Mouse (Mus musculus) midbrain, embryonic 10.5 days (tissue): Measurements from ENCODE around the gene Chn2. TPM values are rescaled to one million over a fixed set of nuclear protein-coding genes. Genes with fewer than 3 reads are reported as not detected.

Source experiments
- DNase-seq: peaks from one replicate; pipeline ENCODE4 v3.0.0-alpha.2; 2017; ENCODE audit warnings: low spot score
- H3K27ac ChIP-seq: fragments of 300-500 bp; sonication (generic); replicated peaks from 2 replicates; pipeline ENCODE4 v1.5.1; 2016; ENCODE audit warnings: mild to moderate bottlenecking
- H3K27me3 ChIP-seq: fragments of 300-500 bp; sonication (generic); 2 replicates; pipeline ENCODE4 v1.6.1; 2016; ENCODE audit warnings: low read depth, mild to moderate bottlenecking; ENCODE audit not compliant: poor library complexity, severe bottlenecking
- H3K36me3 ChIP-seq: fragments of 300-500 bp; sonication (generic); 2 replicates; pipeline ENCODE4 v1.6.1; 2016; ENCODE audit warnings: mild to moderate bottlenecking, moderate library complexity
- H3K4me1 ChIP-seq: fragments of 300-500 bp; sonication (generic); 2 replicates; pipeline ENCODE4 v1.6.1; 2016
- H3K4me3 ChIP-seq: fragments of 300-500 bp; sonication (generic); 2 replicates; pipeline ENCODE4 v1.5.1; 2016; ENCODE audit warnings: mild to moderate bottlenecking, moderate library complexity
- H3K9me3 ChIP-seq: fragments of 300-500 bp; sonication (generic); replicated peaks from 2 replicates; pipeline ENCODE4 v1.6.1; 2016; ENCODE audit warnings: mild to moderate bottlenecking
- WGBS: fragments of 180-500 bp; shearing (Covaris S2); methylation state at CpG from one replicate; pipeline ENCODE4 v1.1.7; 2016; 5-methylcytosine and 5-hydroxymethylcytosine counted together
- polyA plus RNA-seq: library from polyadenylated mRNA; unstranded; fragments of >200 nt; fragmentation: Nextera tagmentation; extraction: Ambion mirVana; gene quantifications from 2 replicates; pipeline ENCODE4 v1.2.1, GENCODE M21; 2016

Chn2 gene
- polyA plus RNA-seq, 1 experiment from 2014 or later: 17.3 TPM

GRCm38 (mm10) chr6:54129570-54129969 is 90.2 kb downstream of the Chn2 start:
- no peak for DNase-seq
- Histone ChIP-seq H3K9me3 (no peaks in the 10 kb centered on the region), H3K27ac (no peak overlapping the region), H3K4me1 (peaks cover 7% of the 10 kb centered on the region; the same call in 1 of the 2 replicates), H3K4me3 (no peak overlapping the region), H3K27me3 (no peaks in the 10 kb centered on the region), H3K36me3 (no peaks in the 10 kb centered on the region)
- WGBS: 77% methylated on average over 2 of the region's 2 CpGs

DNA sequence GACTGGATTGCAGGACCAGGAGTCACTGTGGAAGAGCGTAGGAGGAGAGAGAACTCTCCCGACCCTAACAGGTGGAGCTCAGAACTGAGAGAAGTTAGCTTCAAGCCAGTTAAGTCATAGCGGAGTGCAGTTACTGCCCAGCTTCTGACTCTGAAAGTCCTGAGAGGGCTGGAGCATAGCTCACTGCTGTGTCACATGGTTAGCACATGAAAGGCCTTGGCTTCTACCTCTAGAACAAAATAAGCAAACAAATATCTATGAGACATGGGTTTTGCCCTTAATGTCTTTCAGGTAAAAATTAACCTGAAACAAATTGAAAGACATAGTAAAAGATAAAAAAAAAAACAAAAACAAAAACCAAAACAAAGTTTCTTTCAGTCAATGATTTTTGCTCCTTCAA is 91.5 kb downstream of the Chn2 start:
- no peaks in the 10 kb centered on the region for H3K36me3 ChIP-seq
- H3K27ac ChIP-seq: no peak overlapping the region
- no peaks in the 10 kb centered on the region for H3K9me3 ChIP-seq
- peaks cover 7% of the 10 kb centered on the region; the same call in 1 of the 2 replicates for H3K4me1 ChIP-seq
- no peak for DNase-seq
- H3K27me3 ChIP-seq: no peaks in the 10 kb centered on the region
- WGBS: 83% methylated on average over 3 of the region's 3 CpGs
- no peak overlapping the region for H3K4me3 ChIP-seq

GRCm38 (mm10) chr6:54132576-54132975 is 93.2 kb downstream of the Chn2 start:
- no peaks in the 10 kb centered on the region for H3K9me3 ChIP-seq
- H3K4me3 ChIP-seq: no peak overlapping the region
- H3K27ac ChIP-seq: no peak overlapping the region
- WGBS: 93% methylated on average over 1 of the region's 1 CpGs
- no peaks in the 10 kb centered on the region for H3K36me3 ChIP-seq
- peaks cover 5% of the 10 kb centered on the region; the same call in 1 of the 2 replicates for H3K4me1 ChIP-seq
- H3K27me3 ChIP-seq: no peaks in the 10 kb centered on the region
- no peak for DNase-seq

DNA sequence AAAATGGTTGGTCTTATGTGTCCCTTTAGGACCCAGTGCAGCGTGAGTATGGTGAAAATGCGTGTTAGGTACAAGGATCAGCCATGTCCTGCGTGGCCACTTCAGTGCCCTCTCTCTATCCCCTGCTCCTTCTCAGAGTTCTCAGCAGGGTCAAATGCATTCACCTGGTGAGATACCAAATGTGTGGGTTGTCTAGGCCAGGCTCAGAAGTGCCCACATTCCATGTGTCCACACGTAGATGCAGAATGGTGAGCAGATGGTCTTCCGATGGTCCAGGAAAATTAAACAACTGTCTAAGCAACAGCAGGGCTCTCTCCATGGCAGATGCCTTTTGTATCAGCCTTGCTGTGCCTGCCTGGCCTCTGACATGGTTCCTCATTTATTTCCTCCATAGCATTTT is 93.9 kb downstream of the Chn2 start:
- no peak overlapping the region for H3K4me3 ChIP-seq
- no peaks in the 10 kb centered on the region for H3K27me3 ChIP-seq
- peaks cover 5% of the 10 kb centered on the region; the same call in 1 of the 2 replicates for H3K4me1 ChIP-seq
- no peaks in the 10 kb centered on the region for H3K9me3 ChIP-seq
- 89% methylated on average over 5 of the region's 5 CpGs for WGBS
- DNase-seq: no peak
- no peaks in the 10 kb centered on the region for H3K36me3 ChIP-seq
- no peak overlapping the region for H3K27ac ChIP-seq

GRCm38 (mm10) chr6:54138157-54138556 is 98.8 kb downstream of the Chn2 start:
- Histone ChIP-seq H3K4me1 (peaks cover 11% of the 10 kb centered on the region), H3K4me3 (no peak overlapping the region), H3K27ac (no peak overlapping the region), H3K36me3 (no peaks in the 10 kb centered on the region), H3K9me3 (no peaks in the 10 kb centered on the region), H3K27me3 (no peaks in the 10 kb centered on the region)
- 89% methylated on average over 9 of the region's 9 CpGs for WGBS
- DNase-seq: no peak

DNA sequence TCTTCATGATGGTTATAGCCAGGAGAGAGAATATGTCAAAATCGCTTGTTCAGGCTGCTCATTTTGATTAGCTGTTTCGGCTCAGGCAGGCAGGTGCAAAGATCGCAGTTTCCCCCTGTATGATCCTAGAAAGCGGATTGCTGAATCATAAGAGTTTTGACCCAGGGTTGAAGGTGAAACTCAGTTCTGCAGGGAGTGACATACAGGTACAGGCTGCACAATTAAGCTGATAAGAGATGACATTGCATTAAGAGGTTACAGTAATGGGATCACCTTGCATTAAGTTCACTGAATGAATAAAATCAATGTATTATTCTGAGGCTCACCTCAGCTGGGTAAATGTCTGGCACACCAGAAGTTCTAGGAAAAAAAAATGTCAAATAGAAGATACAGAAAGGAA is 101.1 kb downstream of the Chn2 start:
- no peaks in the 10 kb centered on the region for H3K27me3 ChIP-seq
- no peak for DNase-seq
- WGBS: 95% methylated on average over 4 of the region's 4 CpGs
- H3K36me3 ChIP-seq: no peaks in the 10 kb centered on the region
- H3K4me1 ChIP-seq: peaks cover 6% of the 10 kb centered on the region
- H3K4me3 ChIP-seq: no peak overlapping the region
- H3K9me3 ChIP-seq: no peaks in the 10 kb centered on the region
- H3K27ac ChIP-seq: no peak overlapping the region

DNA sequence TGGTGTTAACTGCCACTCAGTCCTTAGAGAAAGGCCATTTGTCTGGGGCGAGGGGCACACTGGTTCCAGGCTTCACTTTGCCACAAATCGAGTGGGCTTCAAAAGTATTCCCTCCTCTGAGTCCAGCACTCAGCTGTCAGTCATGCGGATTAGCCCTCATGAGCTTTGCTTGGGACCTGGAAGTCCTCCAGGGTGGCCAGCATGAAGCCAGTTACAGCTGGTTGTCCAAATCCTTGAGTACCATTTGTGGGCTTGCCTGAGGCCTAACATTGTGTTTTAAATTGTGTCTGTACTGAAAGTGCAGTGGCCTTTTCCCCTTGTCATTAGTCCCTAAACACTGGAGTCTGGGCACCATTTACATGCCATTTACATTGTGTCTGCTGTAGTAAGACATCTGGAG is 101.8 kb downstream of the Chn2 start:
- DNase-seq: no peak
- Histone ChIP-seq H3K4me3 (no peak overlapping the region), H3K27me3 (no peaks in the 10 kb centered on the region), H3K36me3 (no peaks in the 10 kb centered on the region), H3K27ac (no peak overlapping the region), H3K4me1 (peaks cover 6% of the 10 kb centered on the region), H3K9me3 (no peaks in the 10 kb centered on the region)
- WGBS: 76% methylated on average over 3 of the region's 3 CpGs

DNA sequence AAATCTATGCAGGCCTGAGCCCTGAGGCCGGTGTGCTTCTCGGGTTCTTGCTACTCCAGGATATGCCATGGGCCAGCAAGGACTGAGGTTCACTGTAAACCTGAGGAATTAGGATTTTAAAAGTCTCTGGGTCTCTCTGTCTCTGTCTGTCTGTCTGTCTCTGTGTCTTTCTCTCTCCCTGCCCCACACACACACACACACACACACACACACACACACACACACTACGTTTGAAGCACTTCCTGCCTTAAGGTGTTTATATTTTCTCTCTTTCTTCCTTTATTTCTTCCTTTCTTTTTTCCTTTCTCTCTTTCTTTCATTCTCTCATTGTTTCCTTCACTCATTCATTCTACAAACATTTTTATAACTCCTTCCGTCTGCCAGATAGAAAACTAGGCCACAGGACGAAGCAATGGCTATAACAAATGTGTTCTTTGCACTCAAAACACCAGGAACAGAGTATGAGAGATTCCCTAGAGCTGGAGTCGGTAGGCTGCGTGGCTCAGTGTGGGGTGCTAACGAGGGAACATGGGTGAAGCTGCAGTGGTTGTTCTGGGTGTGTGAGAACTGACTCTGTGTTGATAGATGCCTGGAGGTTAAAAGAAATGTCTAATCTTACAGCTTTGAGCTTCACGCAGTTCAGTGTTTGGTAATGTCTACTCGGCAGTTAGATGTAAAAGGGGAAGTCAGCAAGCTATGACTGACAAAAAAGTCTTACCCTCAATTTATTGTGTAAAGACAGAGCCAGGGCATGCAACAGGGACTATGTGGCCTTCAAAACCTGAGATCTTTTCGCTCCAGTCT is 103.7 kb downstream of the Chn2 start:
- Histone ChIP-seq H3K36me3 (no peaks in the 10 kb centered on the region), H3K27me3 (no peaks in the 10 kb centered on the region), H3K9me3 (no peaks in the 10 kb centered on the region), H3K4me3 (no peak overlapping the region), H3K4me1 (peaks cover 6% of the 10 kb centered on the region), H3K27ac (no peak overlapping the region)
- 85% methylated on average over 11 of the region's 11 CpGs for WGBS
- no peak for DNase-seq

- 76% methylated on average over 2 of the region's 2 CpGs for WGBS
- no peak for DNase-seq
- H3K9me3 ChIP-seq: no peaks in the 10 kb centered on the region
- H3K4me3 ChIP-seq: no peak overlapping the region
- H3K4me1 ChIP-seq: peaks cover 7% of the 10 kb centered on the region
- H3K27ac ChIP-seq: no peak overlapping the region
- no peaks in the 10 kb centered on the region for H3K36me3 ChIP-seq
- no peaks in the 10 kb centered on the region for H3K27me3 ChIP-seq
Measured at GRCm38 (mm10) chr6:54143652-54143960, 104.3 kb downstream of the Chn2 start.

DNA sequence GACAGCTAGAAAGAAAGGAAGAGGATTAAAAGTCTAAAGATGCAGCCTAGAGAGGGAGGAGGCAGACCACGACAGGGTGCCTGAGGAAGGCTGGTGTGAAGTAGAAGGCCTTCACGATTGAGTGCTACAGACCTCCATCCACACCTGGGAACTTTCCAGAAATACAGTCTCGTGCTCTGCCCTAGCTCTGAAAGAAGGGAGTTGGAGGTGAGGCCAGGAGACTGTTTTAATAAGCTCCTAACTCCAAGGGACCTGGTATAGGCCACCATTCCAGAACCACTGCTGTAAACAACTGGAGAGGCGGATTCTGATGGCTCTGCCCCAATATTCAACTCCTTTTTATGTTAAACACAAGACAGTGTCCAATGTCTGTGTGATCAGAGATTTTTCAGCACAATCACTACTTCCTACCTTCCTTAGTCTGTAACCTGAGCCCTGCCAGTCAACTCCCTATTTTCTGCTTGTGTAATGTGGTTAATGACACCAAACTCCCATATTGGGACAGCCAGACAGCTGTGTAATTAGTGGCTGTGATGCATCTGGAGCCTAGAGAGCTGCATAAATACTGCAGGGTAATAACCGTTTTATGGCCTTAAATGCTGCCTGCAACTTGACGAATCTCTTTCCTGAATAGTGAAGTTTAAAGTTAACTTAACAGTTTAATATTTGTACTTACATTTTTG is 109.6 kb downstream of the Chn2 start:
- no peaks in the 10 kb centered on the region for H3K27me3 ChIP-seq
- WGBS: 71% methylated on average over 6 of the region's 6 CpGs
- DNase-seq: no peak
- peaks cover 4% of the 10 kb centered on the region; the same call in 1 of the 2 replicates for H3K9me3 ChIP-seq
- H3K36me3 ChIP-seq: no peaks in the 10 kb centered on the region
- no peak overlapping the region for H3K4me3 ChIP-seq
- H3K27ac ChIP-seq: no peak overlapping the region
- peaks cover 28% of the 10 kb centered on the region for H3K4me1 ChIP-seq

- DNase-seq: no peak
- Histone ChIP-seq H3K27me3 (no peaks in the 10 kb centered on the region), H3K9me3 (peaks cover 4% of the 10 kb centered on the region; the same call in 1 of the 2 replicates), H3K4me1 (peaks cover 36% of the 10 kb centered on the region), H3K27ac (no peak overlapping the region), H3K36me3 (no peaks in the 10 kb centered on the region), H3K4me3 (no peak overlapping the region)
- 90% methylated on average over 5 of the region's 5 CpGs for WGBS
Measured at GRCm38 (mm10) chr6:54150821-54151220, 111.5 kb downstream of the Chn2 start.

GRCm38 (mm10) chr6:54151443-54152241 is 112.3 kb downstream of the Chn2 start:
- peaks cover 36% of the 10 kb centered on the region for H3K4me1 ChIP-seq
- 82% methylated on average over 7 of the region's 7 CpGs for WGBS
- peaks cover 4% of the 10 kb centered on the region; the same call in 1 of the 2 replicates for H3K9me3 ChIP-seq
- H3K27me3 ChIP-seq: no peaks in the 10 kb centered on the region
- no peaks in the 10 kb centered on the region for H3K36me3 ChIP-seq
- H3K27ac ChIP-seq: no peak overlapping the region
- DNase-seq: no peak
- no peak overlapping the region for H3K4me3 ChIP-seq
